Mouse (Mus musculus) central nervous system, embryonic 18 days (tissue): ENCODE measurements around the gene Olfr884. TPM values are rescaled to one million over a fixed set of nuclear protein-coding genes. Genes with fewer than 3 reads are reported as not detected.

Experiments
- polyA plus RNA-seq: library from polyadenylated mRNA; depleted of rRNA; stranded (reverse); fragments of >200 nt; gene quantifications from 2 replicates; pipeline ENCODE4 v1.2.3, GENCODE M21; 2012; rRNA removed

The Olfr884 gene
- not detected in 2 replicates for polyA plus RNA-seq

GRCm38 (mm10) chr9:38046255-38046654 is at the start of gene Olfr884:
Gene Olfr884 (plus strand): TSS chr9:38046555.

DNA sequence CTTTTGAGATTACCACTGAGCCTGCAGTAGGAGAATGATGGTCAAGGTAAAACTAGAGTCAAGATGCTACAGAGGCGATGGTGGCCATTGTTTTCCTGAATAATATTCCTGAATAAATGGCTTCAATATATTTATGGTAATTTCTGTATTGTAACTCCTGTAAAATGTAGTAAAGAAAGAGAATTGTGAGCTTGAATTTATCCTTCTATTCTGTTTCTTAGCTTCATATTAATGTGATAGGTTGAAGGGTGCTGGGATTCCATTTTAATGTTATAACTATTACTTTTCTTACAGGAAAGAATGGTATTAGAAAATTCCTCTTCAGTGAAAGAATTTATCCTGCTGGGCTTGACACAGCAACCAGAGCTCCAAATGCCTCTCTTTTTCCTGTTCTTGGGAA is 20.8 kb upstream of the Olfr884 start, which contains the start of gene Olfr883:
Olfr883 (plus strand) TSS at position 301 of the 400 bp plus-strand sequence.

GRCm38 (mm10) chr9:38061022-38061421 is 14.7 kb downstream of the Olfr884 start, which contains the start of gene Olfr885:
Gene Olfr885 (plus strand): TSS chr9:38061322.

DNA sequence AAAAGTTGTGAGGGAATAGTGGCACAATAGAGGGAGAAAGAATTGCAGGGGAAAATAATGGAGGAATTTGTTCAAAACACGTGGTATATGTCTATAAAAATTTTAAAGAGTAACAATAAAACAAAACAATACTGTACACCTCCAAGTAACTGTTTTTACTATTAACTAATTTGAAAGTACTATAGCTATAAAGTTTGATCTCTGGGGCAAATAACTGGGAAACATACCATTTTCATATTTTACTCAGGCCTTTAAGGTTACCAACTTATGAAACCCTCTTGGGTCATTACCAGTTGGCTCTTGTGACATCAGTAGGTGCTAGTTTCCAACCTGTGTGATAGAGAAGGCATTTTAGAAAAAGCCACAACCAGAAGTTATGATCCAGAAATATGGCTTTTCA is 37.4 kb downstream of the Olfr884 start, which contains the start of gene Olfr887:
Olfr887 (plus strand) TSS at position 301 of the 400 bp plus-strand sequence.

Other genes with a start within 250 kb of the Olfr884 start
- gene Olfr876, start 243.5 kb upstream of the Olfr884 start, polyA plus RNA-seq, result not detected in 2 replicates
- gene Olfr877, start 192.3 kb upstream of the Olfr884 start, polyA plus RNA-seq, result 0.01 and 0.05 TPM in 2 replicates
- under 0.01 TPM in 1 of 2 replicates, not detected in the other for gene Olfr145, start 149.8 kb upstream of the Olfr884 start, polyA plus RNA-seq
- gene Olfr878, start 128.7 kb upstream of the Olfr884 start, polyA plus RNA-seq, result not detected in 2 replicates
- not detected in 2 replicates for gene Olfr881, start 54.7 kb upstream of the Olfr884 start, polyA plus RNA-seq
- not detected in 2 replicates for gene Olfr883, start 20.7 kb upstream of the Olfr884 start, polyA plus RNA-seq
- not detected in 2 replicates for gene Olfr885, start 14.8 kb downstream of the Olfr884 start, polyA plus RNA-seq
- gene Olfr887, start 37.5 kb downstream of the Olfr884 start, polyA plus RNA-seq, result not detected in 2 replicates
- gene Olfr888, start 61.6 kb downstream of the Olfr884 start, polyA plus RNA-seq, result not detected in 2 replicates
- gene Olfr889, start 68.6 kb downstream of the Olfr884 start, polyA plus RNA-seq, result not detected in 2 replicates
- not detected in 2 replicates for gene Olfr890, start 96.0 kb downstream of the Olfr884 start, polyA plus RNA-seq
- not detected in 2 replicates for gene Olfr891, start 134.3 kb downstream of the Olfr884 start, polyA plus RNA-seq
- not detected in 2 replicates for gene Olfr893, start 161.8 kb downstream of the Olfr884 start, polyA plus RNA-seq
- gene Olfr894, start 171.5 kb downstream of the Olfr884 start, polyA plus RNA-seq, result not detected in 2 replicates
- gene Olfr143, start 206.2 kb downstream of the Olfr884 start, polyA plus RNA-seq, result not detected in 2 replicates
- not detected in 2 replicates for gene Olfr895, start 221.3 kb downstream of the Olfr884 start, polyA plus RNA-seq
- gene Olfr896-ps1, start 244.6 kb downstream of the Olfr884 start, polyA plus RNA-seq, result not detected in 2 replicates